Mouse (Mus musculus) lung, embryonic 16.5 days (tissue): Measurements from ENCODE around the gene Hist1h4i. TPM values are rescaled to one million over a fixed set of nuclear protein-coding genes. Genes with fewer than 3 reads are reported as not detected.

Experiments
- ATAC-seq: fragments of 200-750 bp; cut with Nextera tagmentation; 2 replicates; pipeline ENCODE4 v1.8.0; 2017; ENCODE audit warnings: low read depth, mild to moderate bottlenecking, moderate library complexity
- H3K27ac ChIP-seq: fragments of 300-500 bp; sonication (generic); 2 replicates; pipeline ENCODE4 v1.5.1; 2014; ENCODE audit warnings: mild to moderate bottlenecking, control low read depth, low read length
- H3K27me3 ChIP-seq: fragments of 300-500 bp; sonication (generic); 2 replicates; pipeline ENCODE4 v1.6.1; 2014; ENCODE audit warnings: low read depth, low read length, mixed read lengths; ENCODE audit not compliant: control insufficient read depth, insufficient read depth
- H3K36me3 ChIP-seq: fragments of 300-500 bp; sonication (generic); 2 replicates; pipeline ENCODE4 v1.6.1; 2014; ENCODE audit warnings: low read length; ENCODE audit not compliant: control insufficient read depth, insufficient read depth
- H3K4me1 ChIP-seq: fragments of 300-500 bp; sonication (generic); replicated peaks from 2 replicates; pipeline ENCODE4 v1.6.1; 2014; ENCODE audit warnings: low read length, mixed read lengths; ENCODE audit not compliant: control insufficient read depth, insufficient read depth
- H3K4me2 ChIP-seq: fragments of 300-500 bp; sonication (generic); 2 replicates; pipeline ENCODE4 v1.6.1; 2014; ENCODE audit warnings: low read depth, low read length, control low read depth
- H3K4me3 ChIP-seq: fragments of 300-500 bp; sonication (generic); 2 replicates; pipeline ENCODE4 v1.5.1; 2014; ENCODE audit warnings: mild to moderate bottlenecking, low read length, control low read depth
- H3K9ac ChIP-seq: fragments of 300-500 bp; sonication (generic); 2 replicates; pipeline ENCODE4 v1.6.1; 2014; ENCODE audit warnings: low read length, control low read depth
- H3K9me3 ChIP-seq: fragments of 300-500 bp; sonication (generic); 2 replicates; pipeline ENCODE4 v1.6.1; 2016; ENCODE audit warnings: low read length; ENCODE audit not compliant: control insufficient read depth
- WGBS: fragments of 180-500 bp; shearing (Covaris S2); extraction: QIAGEN DNeasy Blood & Tissue Kit; methylation state at CpG from one replicate; pipeline ENCODE4 v1.1.7; 2014; 5-methylcytosine and 5-hydroxymethylcytosine counted together
- microRNA-seq: library from miRNA; unstranded; fragments of <30 nt; microRNA quantifications from one replicate; pipeline ENCODE4, GENCODE M21; 2016
- polyA plus RNA-seq: library from polyadenylated mRNA; unstranded; fragments of >200 nt; fragmentation: Nextera tagmentation; extraction: Ambion mirVana; gene quantifications from 2 replicates; pipeline ENCODE4 v1.2.1, GENCODE M21; 2015

The Hist1h4i gene
- polyA plus RNA-seq, 1 experiment from 2014 or later, result 23.6 TPM

- Histone ChIP-seq H3K9me3 (no peaks in the 10 kb centered on the region), H3K9ac (peak overlapping the region; percentile 43; the same call in 1 of the 2 replicates), H3K36me3 (no peaks in the 10 kb centered on the region), H3K4me3 (peak overlapping the region; percentile 55), H3K27ac (no peak overlapping the region), H3K4me1 (peaks cover 10% of the 10 kb centered on the region; the same call in 1 of the 2 replicates), H3K27me3 (peaks cover 37% of the 10 kb centered on the region), H3K4me2 (peak overlapping the region; percentile 84)
- peak; percentile 75 for ATAC-seq
- under 1% methylated on average over 21 of the region's 21 CpGs for WGBS
These were observed 45.7 kb downstream of the Hist1h4i start for GRCm38 (mm10) chr13:21995331-21995914.

- 3% methylated on average over 8 of the region's 8 CpGs for WGBS
- H3K9ac ChIP-seq, result peak overlapping the region; percentile 43; the same call in 1 of the 2 replicates
- H3K27me3 ChIP-seq, result peaks cover 33% of the 10 kb centered on the region
- H3K9me3 ChIP-seq, result no peaks in the 10 kb centered on the region
- peak overlapping the region; percentile 55 for H3K4me3 ChIP-seq
- H3K4me2 ChIP-seq, result peak overlapping the region; percentile 84
- H3K36me3 ChIP-seq, result no peaks in the 10 kb centered on the region
- no peak for ATAC-seq
- no peak overlapping the region for H3K27ac ChIP-seq
- peaks cover 10% of the 10 kb centered on the region; the same call in 1 of the 2 replicates for H3K4me1 ChIP-seq
These were observed 46.3 kb downstream of the Hist1h4i start for GRCm38 (mm10) chr13:21994896-21995295.

- 4% methylated on average over 22 of the region's 22 CpGs for WGBS
- Histone ChIP-seq H3K4me2 (peak overlapping the region; percentile 13), H3K27ac (no peak overlapping the region), H3K36me3 (no peaks in the 10 kb centered on the region), H3K4me1 (peaks cover 10% of the 10 kb centered on the region; the same call in 1 of the 2 replicates), H3K4me3 (no peak overlapping the region), H3K9me3 (no peaks in the 10 kb centered on the region), H3K27me3 (peaks cover 26% of the 10 kb centered on the region), H3K9ac (no peak overlapping the region)
- ATAC-seq, result no peak
These were observed 47.0 kb downstream of the Hist1h4i start for GRCm38 (mm10) chr13:21993957-21994738.

- Histone ChIP-seq H3K4me3 (no peak overlapping the region), H3K4me1 (peaks cover 10% of the 10 kb centered on the region; the same call in 1 of the 2 replicates), H3K27me3 (peaks cover 11% of the 10 kb centered on the region), H3K9ac (no peak overlapping the region), H3K4me2 (no peak overlapping the region), H3K9me3 (no peaks in the 10 kb centered on the region), H3K36me3 (no peaks in the 10 kb centered on the region), H3K27ac (no peak overlapping the region)
- no peak for ATAC-seq
- 80% methylated on average over 5 of the region's 5 CpGs for WGBS
These were observed 48.6 kb downstream of the Hist1h4i start for GRCm38 (mm10) chr13:21992550-21992949.

Small RNA genes within 50 kb of the gene (microRNA-seq; reads per million reads assigned to microRNA genes)
- not detected for gene Gm26300
- not detected for gene Gm44390
- not detected for gene Gm44486

Other genes starting within 250 kb of the Hist1h4i start
- gene Hist1h2bq, start 231.2 kb downstream of the Hist1h4i start, polyA plus RNA-seq, result 24.2 and 25.0 TPM in 2 replicates
- 3.4 TPM in 1 of 2 replicates, not detected in the other for gene Hist1h2ao, start 230.9 kb downstream of the Hist1h4i start, polyA plus RNA-seq
- gene Hist1h4m, start 229.6 kb downstream of the Hist1h4i start, polyA plus RNA-seq, result not detected in 2 replicates
- 19.0 and 22.4 TPM in 2 replicates for gene Hist1h4n, start 209.2 kb downstream of the Hist1h4i start, polyA plus RNA-seq
- gene Hist1h2ap, start 207.9 kb downstream of the Hist1h4i start, polyA plus RNA-seq, result 3,144 and 3,910 TPM in 2 replicates
- 26.3 and 29.0 TPM in 2 replicates for gene Hist1h2br, start 207.6 kb downstream of the Hist1h4i start, polyA plus RNA-seq
- 7.9 and 12.5 TPM in 2 replicates for gene Zfp184, start 96.3 kb downstream of the Hist1h4i start, polyA plus RNA-seq
- 0.16 and 0.18 TPM in 2 replicates for gene Pom121l2, start 60.2 kb downstream of the Hist1h4i start, polyA plus RNA-seq
- gene Prss16, start 31.6 kb downstream of the Hist1h4i start, polyA plus RNA-seq, result 10.0 and 26.0 TPM in 2 replicates
- gene Hist1h2ah, start 5.8 kb downstream of the Hist1h4i start, polyA plus RNA-seq, result 2.3 and 15.3 TPM in 2 replicates
- gene Hist1h2bk, start 5.5 kb downstream of the Hist1h4i start, polyA plus RNA-seq, result 6.6 and 7.3 TPM in 2 replicates
- 36.8 and 53.7 TPM in 2 replicates for gene Hist1h2ag, start 1.6 kb upstream of the Hist1h4i start, polyA plus RNA-seq
- gene Hist1h2bj, start 1.9 kb upstream of the Hist1h4i start, polyA plus RNA-seq, result 12.9 and 16.4 TPM in 2 replicates
- gene Vmn1r188, start 43.1 kb upstream of the Hist1h4i start, polyA plus RNA-seq, result not detected in 2 replicates
- not detected in 2 replicates for gene Vmn1r189, start 64.5 kb upstream of the Hist1h4i start, polyA plus RNA-seq
- not detected in 2 replicates for gene Vmn1r191, start 142.6 kb upstream of the Hist1h4i start, polyA plus RNA-seq
- gene Vmn1r192, start 149.8 kb upstream of the Hist1h4i start, polyA plus RNA-seq, result not detected in 2 replicates
- gene Vmn1r193, start 181.8 kb upstream of the Hist1h4i start, polyA plus RNA-seq, result not detected in 2 replicates
- gene Vmn1r194, start 202.9 kb upstream of the Hist1h4i start, polyA plus RNA-seq, result not detected in 2 replicates
- not detected in 2 replicates for gene Vmn1r195, start 229.2 kb upstream of the Hist1h4i start, polyA plus RNA-seq
- gene Vmn1r196, start 248.6 kb upstream of the Hist1h4i start, polyA plus RNA-seq, result not detected in 2 replicates